Mouse (Mus musculus): Measurements from ENCODE around the gene Tnfsf14. TPM values are rescaled to one million over a fixed set of nuclear protein-coding genes. Genes with fewer than 3 reads are reported as not detected.

Gene Tnfsf14
- total RNA-seq (2021) = not detected

DNA sequence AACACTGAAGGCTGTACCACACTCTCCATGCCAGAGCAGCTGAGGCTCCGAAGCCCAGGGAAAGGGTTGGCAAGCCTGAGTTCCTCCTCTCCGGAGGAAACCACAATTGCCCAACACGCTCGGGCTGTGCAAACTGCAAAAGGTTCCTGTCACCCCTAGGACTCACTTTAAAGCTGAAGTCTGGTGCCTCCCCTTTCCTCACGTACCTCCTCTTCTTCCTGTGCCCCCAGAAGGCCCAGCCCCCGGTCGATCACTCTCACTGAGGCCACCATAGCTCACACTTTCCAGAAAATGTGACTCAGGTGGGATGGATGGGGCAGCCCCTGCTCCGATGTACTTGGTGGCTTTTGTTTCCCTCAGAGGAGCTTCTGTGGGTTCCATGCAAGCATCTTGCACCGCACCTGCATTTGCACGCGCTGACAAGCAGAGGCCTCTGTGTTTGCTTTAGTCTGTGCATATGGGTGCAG lies at the start of gene Tnfsf14:
Gene Tnfsf14, minus strand, starts transcription at position 137 of the 467 bp plus-strand sequence.
- intact Hi-C loops (cut with DNase I) = no loop called here
- no peak for DNase-seq (ENCODE audit: low spot score in 2 of 2)

DNA sequence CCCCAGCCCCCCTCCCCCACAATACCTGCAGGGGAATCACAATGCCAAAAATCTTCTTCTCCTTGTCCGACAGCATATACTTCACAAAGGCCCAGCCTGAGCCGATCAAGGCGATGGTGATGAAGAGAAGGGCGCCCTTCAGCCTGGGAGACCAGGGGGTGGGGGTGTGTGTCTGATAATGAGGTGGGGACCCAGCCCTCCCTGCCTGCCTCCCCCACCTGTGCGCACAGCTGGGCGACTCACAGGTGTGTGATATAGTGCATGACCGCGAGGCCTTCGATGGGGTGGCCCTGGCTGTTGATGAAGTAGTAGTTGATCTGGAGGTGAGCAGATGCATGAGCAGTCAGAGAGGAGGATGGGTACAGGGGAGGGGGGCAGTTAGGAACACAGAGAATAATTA lies 43.2 kb upstream of the Tnfsf14 start:
- intact Hi-C loops (cut with DNase I) = no loop called here
- no peak for DNase-seq (ENCODE audit: low spot score in 2 of 2)

DNA sequence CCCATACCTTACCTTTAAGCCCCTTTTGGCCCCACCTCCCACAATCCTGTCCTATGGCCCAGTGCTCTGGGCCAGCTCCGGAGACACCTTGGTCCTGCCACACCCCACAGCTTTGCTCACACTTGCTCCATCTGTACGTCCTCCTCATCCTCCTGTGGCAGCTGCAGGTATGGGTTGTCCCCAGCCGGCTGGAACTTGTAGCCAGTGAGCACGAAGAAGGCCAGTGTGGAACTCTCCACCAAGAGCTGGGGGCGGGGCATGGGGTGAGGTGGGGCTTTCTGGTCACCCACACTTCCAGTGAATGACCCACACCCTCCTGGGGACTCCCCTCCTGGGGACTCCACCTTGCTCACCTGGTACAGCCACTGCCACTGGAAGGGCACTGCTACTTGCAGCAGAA lies 41.8 kb upstream of the Tnfsf14 start:
- intact Hi-C loops (cut with DNase I) = no loop called here
- DNase-seq (ENCODE audit: low spot score in 2 of 2) = no peak

- intact Hi-C loops (cut with DNase I) = no loop called here
- no peak for DNase-seq (ENCODE audit: low spot score in 2 of 2)
These were observed 40.4 kb upstream of the Tnfsf14 start for GRCm38 (mm10) chr17:57234254-57234928.

- DNase-seq (ENCODE audit: low spot score in 2 of 2) = no peak
- intact Hi-C loops (cut with DNase I) = no loop called here
These were observed 39.1 kb upstream of the Tnfsf14 start for GRCm38 (mm10) chr17:57233038-57233437.

DNA sequence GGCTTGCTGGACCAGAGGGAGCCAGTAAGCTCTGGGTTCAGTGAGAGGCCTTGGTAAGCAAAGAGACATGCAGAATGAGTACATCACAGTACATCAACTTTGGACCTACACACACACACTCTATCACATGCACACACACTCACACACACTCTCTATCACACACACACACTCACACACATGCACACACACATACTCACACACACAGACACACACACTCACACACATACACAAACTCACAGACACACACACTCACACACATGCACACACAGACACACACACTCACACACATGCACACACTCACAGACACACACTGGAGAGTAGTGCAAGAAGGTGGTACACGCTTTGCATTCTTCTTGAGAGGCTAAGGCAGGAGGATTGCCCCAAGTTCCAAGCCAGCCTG lies 38.2 kb upstream of the Tnfsf14 start:
- DNase-seq (ENCODE audit: low spot score in 2 of 2) = no peak
- intact Hi-C loops (cut with DNase I) = no loop called here

DNA sequence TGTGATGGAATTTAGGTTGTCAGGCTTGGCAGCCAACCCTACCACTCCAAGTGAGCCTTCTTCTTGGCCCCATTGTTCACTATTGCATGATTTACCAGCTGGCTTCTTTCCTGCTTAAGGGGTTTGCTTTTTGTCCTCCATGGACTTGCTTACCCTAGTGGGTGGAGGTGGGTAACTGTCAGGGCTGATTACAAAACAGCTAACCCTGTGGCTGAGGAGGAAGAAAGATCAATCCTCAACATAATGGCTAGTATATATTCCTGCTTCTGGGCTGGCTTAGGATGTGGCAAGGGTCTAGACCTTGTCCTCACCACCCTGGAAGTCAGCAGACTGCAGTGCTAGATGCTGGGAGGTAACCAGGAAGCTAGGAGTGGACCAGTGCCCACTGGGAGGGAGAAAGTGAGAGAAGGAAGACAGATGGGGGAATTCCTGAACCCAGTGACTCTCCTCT lies 37.4 kb upstream of the Tnfsf14 start:
- no peak for DNase-seq (ENCODE audit: low spot score in 2 of 2)
- intact Hi-C loops (cut with DNase I) = no loop called here

DNA sequence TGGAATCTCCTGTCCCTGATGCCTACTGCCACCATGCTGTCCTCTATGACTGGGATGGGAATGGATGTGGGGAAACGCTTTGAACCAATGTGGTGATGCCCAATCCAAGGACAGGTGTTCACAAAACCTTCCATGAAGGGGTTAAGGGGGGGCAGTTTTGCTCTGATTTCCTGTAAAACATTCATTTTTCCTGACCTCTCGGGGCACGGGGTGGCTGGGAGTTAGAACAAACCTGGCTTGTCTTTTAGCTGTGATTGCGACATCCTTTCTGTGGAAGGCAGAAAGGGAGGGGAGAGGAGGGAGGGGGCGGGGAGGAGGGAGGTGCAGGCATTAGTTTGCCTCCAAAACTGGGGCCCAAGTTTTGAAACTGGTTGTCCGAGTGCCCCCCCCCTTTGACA lies 36.8 kb upstream of the Tnfsf14 start:
- DNase-seq (ENCODE audit: low spot score in 2 of 2) = no peak
- intact Hi-C loops (cut with DNase I) = no loop called here

- intact Hi-C loops (cut with DNase I) = no loop called here
- no peak for DNase-seq (ENCODE audit: low spot score in 2 of 2)
These were observed 36.1 kb upstream of the Tnfsf14 start for GRCm38 (mm10) chr17:57229851-57230727.

- intact Hi-C loops (cut with DNase I) = no loop called here
- no peak for DNase-seq (ENCODE audit: low spot score in 2 of 2)
These were observed 34.9 kb upstream of the Tnfsf14 start for GRCm38 (mm10) chr17:57228873-57229272.

DNA sequence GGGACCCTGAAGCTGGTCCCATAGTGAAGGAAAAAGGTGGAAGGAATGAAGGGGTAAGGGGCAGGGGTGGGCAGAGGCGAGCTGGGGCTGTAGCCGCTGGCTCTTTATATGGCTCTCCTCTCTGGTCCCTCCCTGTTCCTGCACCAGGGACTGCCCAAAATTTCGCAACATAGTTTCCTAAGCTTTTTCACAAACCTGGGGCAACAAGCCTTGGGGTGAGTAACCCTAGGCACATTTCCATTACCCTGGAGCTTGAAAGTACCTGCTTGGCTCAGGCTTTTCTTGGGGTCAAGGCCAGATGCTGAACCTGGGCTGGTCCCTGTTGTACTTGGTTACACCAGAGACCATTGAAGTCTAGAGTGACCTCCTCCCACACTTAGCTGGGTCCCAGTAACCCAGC lies 34.0 kb upstream of the Tnfsf14 start, which contains the start of gene C3:
Gene C3, minus strand, starts transcription at position 123 of the 400 bp plus-strand sequence.
- DNase-seq (ENCODE audit: low spot score in 2 of 2) = no peak
- intact Hi-C loops (cut with DNase I) = no loop called here

- DNase-seq (ENCODE audit: low spot score in 2 of 2) = no peak
- intact Hi-C loops (cut with DNase I) = no loop called here
These were observed 33.5 kb upstream of the Tnfsf14 start for GRCm38 (mm10) chr17:57227468-57227867.

- no peak for DNase-seq (ENCODE audit: low spot score in 2 of 2)
- intact Hi-C loops (cut with DNase I) = no loop called here
These were observed 29.3 kb upstream of the Tnfsf14 start for GRCm38 (mm10) chr17:57223313-57223712.

GRCm38 (mm10) chr17:57221911-57222310 lies 27.9 kb upstream of the Tnfsf14 start:
- intact Hi-C loops (cut with DNase I) = loop anchor here (1.0 to 2.0 kb wide), 2 partner anchors 23 to 113 kb away; no protein-coding TSS in a partner anchor
- DNase-seq (ENCODE audit: low spot score in 2 of 2) = no peak

DNA sequence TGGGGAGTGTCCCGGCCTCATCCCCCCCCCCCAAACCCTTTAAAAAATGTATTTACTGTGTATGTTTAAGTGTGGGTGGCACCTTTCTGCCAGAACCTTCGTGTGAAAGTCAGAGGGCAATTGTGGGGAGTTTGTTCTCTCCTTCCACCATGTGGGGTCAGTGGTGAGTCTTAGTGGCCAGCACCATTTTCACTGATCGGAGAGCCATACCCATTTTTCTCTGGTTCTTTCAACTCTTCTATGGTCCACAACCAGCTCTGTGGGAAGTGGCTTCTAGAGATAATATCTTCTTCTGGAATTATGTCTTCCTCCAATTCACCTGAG lies 25.9 kb upstream of the Tnfsf14 start:
- intact Hi-C loops (cut with DNase I) = loop anchor here (1.0 to 2.0 kb wide), 3 partner anchors 25 to 115 kb away; no protein-coding TSS in a partner anchor
- DNase-seq (ENCODE audit: low spot score in 2 of 2) = no peak

GRCm38 (mm10) chr17:57219167-57219883 lies 25.3 kb upstream of the Tnfsf14 start:
- intact Hi-C loops (cut with DNase I) = loop anchor here (1.0 to 2.0 kb wide), 2 partner anchors 58 to 115 kb away; no protein-coding TSS in a partner anchor
- peak; percentile 51 to 54 for DNase-seq (ENCODE audit: low spot score in 2 of 2)

DNA sequence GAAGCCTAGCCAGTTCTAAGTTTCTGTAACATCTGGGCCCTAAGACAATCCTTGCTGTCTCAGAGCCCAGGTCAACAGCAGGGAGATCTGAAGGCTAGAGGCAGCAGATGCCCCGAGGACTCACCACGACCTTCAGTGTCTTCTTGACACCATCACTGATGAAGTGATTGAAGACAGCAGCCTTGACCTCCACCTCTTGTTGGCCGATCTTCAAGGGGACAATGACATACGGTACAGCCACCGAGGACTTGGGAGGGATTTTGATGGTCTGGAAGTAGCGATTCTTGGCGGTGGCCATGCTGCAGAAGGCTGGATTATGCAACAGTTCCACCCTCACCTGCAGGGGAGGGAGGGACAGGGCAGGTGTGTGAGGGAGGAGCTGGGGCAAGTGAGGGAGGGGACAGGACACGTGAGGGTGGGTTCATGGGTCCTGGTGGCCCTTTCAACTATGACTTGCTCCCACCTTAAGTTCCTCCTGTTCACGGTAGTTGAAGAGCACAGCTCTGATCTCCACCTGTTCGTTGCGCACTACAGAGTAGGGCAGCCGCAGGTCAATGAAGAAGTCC lies 24.4 kb upstream of the Tnfsf14 start:
- DNase-seq (ENCODE audit: low spot score in 2 of 2) = no peak
- intact Hi-C loops (cut with DNase I) = loop anchor here (2.0 kb wide), 1 partner anchor 116 kb away; no protein-coding TSS in a partner anchor

DNA sequence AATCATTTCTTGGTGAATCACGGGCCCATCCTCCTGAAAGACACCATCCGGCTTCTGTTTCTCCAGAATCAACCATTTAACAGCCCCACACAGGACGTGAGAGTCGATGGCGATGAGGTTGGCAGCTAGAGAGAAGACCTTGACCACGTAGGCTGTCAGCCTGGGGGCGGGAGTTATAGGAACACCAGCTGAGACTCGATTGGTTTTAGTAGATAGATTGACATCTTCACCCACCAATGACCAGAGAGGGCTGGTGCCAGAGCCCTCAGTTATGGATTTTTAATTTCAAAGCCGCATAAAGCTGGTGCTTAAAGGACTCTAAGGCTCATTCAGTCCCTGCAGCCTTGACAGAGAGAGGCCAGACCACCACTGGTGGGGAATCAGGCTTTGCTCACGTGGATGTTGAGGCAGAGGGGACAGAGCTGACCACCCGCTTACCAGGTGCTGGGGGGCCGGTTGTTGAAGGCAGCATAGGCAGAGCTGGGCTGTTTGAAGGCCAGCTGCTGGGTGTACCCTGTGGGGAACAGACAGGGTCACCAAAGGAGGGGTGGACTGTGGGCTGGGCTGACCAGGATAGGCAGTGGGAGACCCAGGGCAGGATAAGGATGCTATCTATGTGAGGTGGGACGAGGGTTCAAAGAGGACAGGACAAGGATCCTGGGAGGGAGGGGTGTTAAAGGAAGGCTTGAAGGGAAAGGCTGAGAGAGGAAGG lies 20.9 kb upstream of the Tnfsf14 start:
- intact Hi-C loops (cut with DNase I) = no loop called here
- peak in 1 of 2 experiments; percentile 12 for DNase-seq (ENCODE audit: low spot score in 2 of 2)

- intact Hi-C loops (cut with DNase I) = no loop called here
- no peak for DNase-seq (ENCODE audit: low spot score in 2 of 2)
These were observed 17.5 kb upstream of the Tnfsf14 start for GRCm38 (mm10) chr17:57211501-57211900.
